Mouse (Mus musculus): ENCODE data around the gene Nutm1. TPM values are rescaled to one million over a fixed set of nuclear protein-coding genes. Genes with fewer than 3 reads are reported as not detected.

Gene Nutm1
- polyA plus RNA-seq, 1 experiment from 2014 or later = not detected

DNA sequence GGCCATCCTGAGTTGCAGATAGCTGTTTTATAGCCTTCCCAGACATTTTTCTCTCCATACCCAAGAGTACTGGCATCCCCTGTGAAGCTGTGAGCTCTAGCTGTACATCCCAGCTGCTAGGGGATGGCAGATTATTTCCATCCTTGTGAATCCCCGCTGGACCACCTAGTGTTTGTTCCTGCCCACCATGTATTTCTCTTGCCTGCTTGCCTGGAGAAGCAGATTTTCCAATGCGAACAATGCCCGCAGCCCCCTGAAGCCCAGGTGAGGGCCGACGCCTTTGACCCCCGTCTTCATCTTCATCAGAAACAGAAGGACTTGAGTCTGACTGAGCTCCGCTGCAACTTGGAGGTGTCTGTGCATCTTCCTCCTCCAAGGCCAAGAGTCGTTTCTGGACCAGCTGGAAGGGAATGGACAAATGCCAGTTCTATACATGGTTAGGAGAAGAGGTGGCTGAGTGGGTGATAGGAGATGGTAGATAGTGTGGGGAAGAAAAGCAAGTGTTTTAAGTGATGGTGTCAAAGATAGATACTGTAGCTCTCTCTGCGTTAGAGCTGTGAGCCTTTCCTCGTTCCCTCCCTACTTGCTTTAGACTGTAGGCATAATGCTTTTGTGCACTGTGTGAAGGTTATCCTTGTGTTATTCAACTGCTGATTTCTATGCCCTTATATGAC lies 9.2 kb downstream of the Nutm1 start:
- Histone ChIP-seq H3K27me3 (ENCODE audit: control insufficient read depth, insufficient read depth, low read length) (no peaks in the 10 kb centered on the region), H3K9ac (replicated peaks; ENCODE audit: low read length) (no peak overlapping the region), H3K4me1 (ENCODE audit: control insufficient read depth, insufficient read depth, low read length) (no peaks in the 10 kb centered on the region), H3K4me2 (ENCODE audit: low read depth, low read length) (no peak overlapping the region), H3K9me3 (replicated peaks; ENCODE audit: control insufficient read depth, low read length) (no peaks in the 10 kb centered on the region), H3K27ac (replicated peaks; ENCODE audit: low read depth, low read length) (no peak overlapping the region), H3K4me3 (ENCODE audit: low read depth, low read length) (no peak overlapping the region), H3K36me3 (replicated peaks; ENCODE audit: control insufficient read depth, insufficient read depth, low read depth, low read length) (no peaks in the 10 kb centered on the region)
- ATAC-seq (replicated peaks; ENCODE audit: insufficient number of reproducible peaks, low FRiP score, low TSS enrichment, low read depth) = no peak
- DNase-seq (ENCODE audit: low spot score) = no peak
- WGBS = 89% methylated on average over 10 of the region's 10 CpGs

DNA sequence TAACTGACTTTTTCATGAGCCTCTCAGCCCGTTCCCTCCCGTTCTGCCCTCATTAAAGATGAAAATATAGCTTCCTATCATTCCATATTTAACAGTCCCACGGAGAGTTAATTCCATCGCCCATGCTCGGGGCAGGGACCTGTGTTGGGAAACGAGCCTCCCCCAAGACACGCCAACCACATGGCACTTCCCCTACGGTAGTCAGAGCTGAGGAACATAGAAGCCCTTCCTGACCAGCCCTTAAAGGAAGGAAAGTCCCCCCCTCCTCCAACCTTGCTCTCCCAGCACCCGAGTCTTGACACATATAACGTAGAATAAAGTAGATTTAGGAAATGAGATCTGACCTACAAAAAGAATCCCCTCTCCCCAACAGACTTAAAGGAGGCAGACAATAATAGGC lies 11.8 kb downstream of the Nutm1 start:
- Histone ChIP-seq H3K9me3 (replicated peaks; ENCODE audit: control insufficient read depth, low read length) (no peaks in the 10 kb centered on the region), H3K4me3 (ENCODE audit: low read depth, low read length) (no peak overlapping the region), H3K4me1 (ENCODE audit: control insufficient read depth, insufficient read depth, low read length) (no peaks in the 10 kb centered on the region), H3K9ac (replicated peaks; ENCODE audit: low read length) (no peak overlapping the region), H3K36me3 (replicated peaks; ENCODE audit: control insufficient read depth, insufficient read depth, low read depth, low read length) (no peaks in the 10 kb centered on the region), H3K27ac (replicated peaks; ENCODE audit: low read depth, low read length) (no peak overlapping the region), H3K4me2 (ENCODE audit: low read depth, low read length) (no peak overlapping the region), H3K27me3 (ENCODE audit: control insufficient read depth, insufficient read depth, low read length) (no peaks in the 10 kb centered on the region)
- WGBS = 86% methylated on average over 10 of the region's 10 CpGs
- ATAC-seq (replicated peaks; ENCODE audit: insufficient number of reproducible peaks, low FRiP score, low TSS enrichment, low read depth) (no peak), DNase-seq (ENCODE audit: low spot score) (no peak)

DNA sequence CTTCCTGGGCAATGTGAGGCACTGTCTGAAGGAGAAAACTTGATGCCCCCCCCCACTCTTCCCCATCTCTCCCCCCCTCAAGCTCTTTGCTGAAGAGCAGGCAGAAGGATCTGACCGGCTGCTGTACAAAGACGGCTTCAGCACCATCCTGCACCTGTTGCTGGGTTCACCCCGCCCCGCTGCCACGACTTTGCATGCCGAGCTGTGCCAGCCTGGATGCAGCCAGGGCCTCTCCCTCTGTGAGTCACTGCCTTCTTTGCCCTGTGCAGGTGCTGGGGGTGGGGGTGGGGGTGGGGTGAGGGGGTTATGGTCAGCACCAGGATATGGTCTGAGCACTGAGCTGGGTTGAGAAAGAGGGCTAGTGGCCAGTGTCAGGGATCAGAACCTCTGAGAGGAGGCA lies 12.9 kb downstream of the Nutm1 start:
- no peak overlapping the region for H3K4me2 ChIP-seq (ENCODE audit: low read depth, low read length)
- no peaks in the 10 kb centered on the region for H3K9me3 ChIP-seq (replicated peaks; ENCODE audit: control insufficient read depth, low read length)
- DNase-seq (ENCODE audit: low spot score) (no peak), ATAC-seq (replicated peaks; ENCODE audit: insufficient number of reproducible peaks, low FRiP score, low TSS enrichment, low read depth) (no peak)
- H3K27me3 ChIP-seq (ENCODE audit: control insufficient read depth, insufficient read depth, low read length) = no peaks in the 10 kb centered on the region
- WGBS = 94% methylated on average over 5 of the region's 6 CpGs
- H3K36me3 ChIP-seq (replicated peaks; ENCODE audit: control insufficient read depth, insufficient read depth, low read depth, low read length) = no peaks in the 10 kb centered on the region
- no peak overlapping the region for H3K9ac ChIP-seq (replicated peaks; ENCODE audit: low read length)
- no peak overlapping the region for H3K27ac ChIP-seq (replicated peaks; ENCODE audit: low read depth, low read length)
- H3K4me3 ChIP-seq (ENCODE audit: low read depth, low read length) = no peak overlapping the region
- H3K4me1 ChIP-seq (ENCODE audit: control insufficient read depth, insufficient read depth, low read length) = no peaks in the 10 kb centered on the region

DNA sequence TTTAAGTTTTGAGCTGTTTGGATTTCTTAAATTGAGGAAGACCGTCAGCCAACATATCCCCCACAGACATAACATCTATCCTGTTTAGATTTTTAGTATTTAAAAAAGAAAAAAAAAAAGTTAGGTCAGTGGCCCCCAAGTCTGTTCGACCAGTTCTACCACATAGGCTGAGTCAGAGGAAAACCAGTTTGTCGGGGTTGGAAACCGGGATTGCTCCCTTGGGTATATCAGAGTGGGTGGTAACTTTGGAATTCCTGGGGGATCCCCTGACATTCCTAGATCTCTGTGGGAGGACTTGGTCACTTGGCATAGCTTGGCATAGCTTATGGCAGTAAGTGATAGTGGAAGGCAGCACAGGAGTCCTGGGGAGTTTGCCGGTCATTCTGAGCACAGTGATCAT lies 13.8 kb downstream of the Nutm1 start:
- Histone ChIP-seq H3K4me2 (ENCODE audit: low read depth, low read length) (no peak overlapping the region), H3K4me1 (ENCODE audit: control insufficient read depth, insufficient read depth, low read length) (no peaks in the 10 kb centered on the region; the same call in 1 of the 2 replicates), H3K36me3 (replicated peaks; ENCODE audit: control insufficient read depth, insufficient read depth, low read depth, low read length) (no peaks in the 10 kb centered on the region), H3K9me3 (replicated peaks; ENCODE audit: control insufficient read depth, low read length) (no peaks in the 10 kb centered on the region), H3K9ac (replicated peaks; ENCODE audit: low read length) (no peak overlapping the region), H3K27me3 (ENCODE audit: control insufficient read depth, insufficient read depth, low read length) (no peaks in the 10 kb centered on the region), H3K27ac (replicated peaks; ENCODE audit: low read depth, low read length) (no peak overlapping the region), H3K4me3 (ENCODE audit: low read depth, low read length) (no peak overlapping the region)
- WGBS = 77% methylated on average over 5 of the region's 5 CpGs
- DNase-seq (ENCODE audit: low spot score) = peak; percentile 6
- ATAC-seq (replicated peaks; ENCODE audit: insufficient number of reproducible peaks, low FRiP score, low TSS enrichment, low read depth) = no peak

DNA sequence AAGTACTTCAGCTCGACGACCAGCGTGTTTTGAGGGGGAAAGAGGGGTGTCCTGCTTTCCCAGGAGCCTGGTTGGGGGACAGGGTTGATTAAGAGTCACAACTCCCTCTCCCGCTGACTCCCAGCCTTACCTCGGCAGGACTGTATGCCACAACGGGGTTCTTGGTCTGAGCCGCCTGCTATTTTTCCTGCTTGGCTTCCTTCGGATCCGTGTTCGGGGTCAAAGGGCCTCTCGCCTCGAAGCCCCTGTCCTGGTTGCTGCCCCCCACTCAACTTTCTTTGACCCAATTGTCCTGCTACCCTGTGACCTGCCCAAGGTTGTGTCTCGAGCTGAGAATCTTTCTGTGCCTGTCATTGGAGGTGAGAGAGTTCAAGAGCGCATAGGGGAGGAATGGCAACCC lies 17.3 kb downstream of the Nutm1 start:
- 75% methylated on average over 14 of the region's 14 CpGs for WGBS
- H3K4me3 ChIP-seq (ENCODE audit: low read depth, low read length) = no peak overlapping the region
- ATAC-seq (replicated peaks; ENCODE audit: insufficient number of reproducible peaks, low FRiP score, low TSS enrichment, low read depth) = no peak
- no peaks in the 10 kb centered on the region for H3K27me3 ChIP-seq (ENCODE audit: control insufficient read depth, insufficient read depth, low read length)
- no peaks in the 10 kb centered on the region for H3K36me3 ChIP-seq (replicated peaks; ENCODE audit: control insufficient read depth, insufficient read depth, low read depth, low read length)
- no peak overlapping the region for H3K9ac ChIP-seq (replicated peaks; ENCODE audit: low read length)
- no peak overlapping the region for H3K27ac ChIP-seq (replicated peaks; ENCODE audit: low read depth, low read length)
- no peaks in the 10 kb centered on the region; the same call in 1 of the 2 replicates for H3K4me1 ChIP-seq (ENCODE audit: control insufficient read depth, insufficient read depth, low read length)
- no peaks in the 10 kb centered on the region for H3K9me3 ChIP-seq (replicated peaks; ENCODE audit: control insufficient read depth, low read length)
- H3K4me2 ChIP-seq (ENCODE audit: low read depth, low read length) = no peak overlapping the region
- DNase-seq (ENCODE audit: low spot score) = no peak

DNA sequence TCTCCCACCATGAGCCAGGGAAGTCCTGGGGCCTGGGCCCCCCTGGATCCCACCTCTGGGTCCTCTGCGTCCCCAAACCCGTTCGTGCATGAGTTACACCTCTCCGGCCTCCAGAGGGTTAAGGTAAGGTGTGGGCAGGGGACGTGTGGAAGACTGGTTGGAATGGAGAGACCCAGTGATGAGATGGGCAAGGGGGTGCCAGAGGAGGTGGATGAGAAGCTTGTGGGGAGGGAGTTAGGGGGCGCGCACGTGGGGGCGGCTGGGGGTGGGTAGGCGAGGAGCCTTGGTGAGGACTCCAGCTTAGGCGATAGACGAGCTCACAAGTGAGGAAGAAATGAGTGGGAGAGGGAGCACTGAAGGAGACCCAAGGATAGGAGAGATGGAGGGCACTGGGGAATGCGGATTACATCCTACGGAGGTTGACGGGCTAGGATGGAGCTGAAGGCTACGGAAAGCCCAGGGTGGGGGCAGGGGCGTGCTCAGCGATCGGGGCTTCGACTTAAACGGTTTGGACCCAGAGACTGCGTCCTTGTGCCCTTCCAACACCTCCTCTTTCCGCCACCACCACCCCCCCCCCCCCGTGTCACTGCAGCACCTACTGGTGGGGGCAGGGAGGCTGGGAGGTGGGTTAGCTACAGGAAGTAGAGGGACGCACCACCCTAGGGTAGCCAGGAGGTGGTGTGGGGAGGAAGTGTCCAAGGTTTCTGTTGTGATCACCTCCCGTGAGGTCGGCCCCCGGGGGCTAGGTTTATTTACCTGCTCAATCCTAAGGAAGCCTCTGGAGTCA lies 19.0 kb downstream of the Nutm1 start:
- H3K4me2 ChIP-seq (ENCODE audit: low read depth, low read length) = peak overlapping the region; percentile 90

DNA sequence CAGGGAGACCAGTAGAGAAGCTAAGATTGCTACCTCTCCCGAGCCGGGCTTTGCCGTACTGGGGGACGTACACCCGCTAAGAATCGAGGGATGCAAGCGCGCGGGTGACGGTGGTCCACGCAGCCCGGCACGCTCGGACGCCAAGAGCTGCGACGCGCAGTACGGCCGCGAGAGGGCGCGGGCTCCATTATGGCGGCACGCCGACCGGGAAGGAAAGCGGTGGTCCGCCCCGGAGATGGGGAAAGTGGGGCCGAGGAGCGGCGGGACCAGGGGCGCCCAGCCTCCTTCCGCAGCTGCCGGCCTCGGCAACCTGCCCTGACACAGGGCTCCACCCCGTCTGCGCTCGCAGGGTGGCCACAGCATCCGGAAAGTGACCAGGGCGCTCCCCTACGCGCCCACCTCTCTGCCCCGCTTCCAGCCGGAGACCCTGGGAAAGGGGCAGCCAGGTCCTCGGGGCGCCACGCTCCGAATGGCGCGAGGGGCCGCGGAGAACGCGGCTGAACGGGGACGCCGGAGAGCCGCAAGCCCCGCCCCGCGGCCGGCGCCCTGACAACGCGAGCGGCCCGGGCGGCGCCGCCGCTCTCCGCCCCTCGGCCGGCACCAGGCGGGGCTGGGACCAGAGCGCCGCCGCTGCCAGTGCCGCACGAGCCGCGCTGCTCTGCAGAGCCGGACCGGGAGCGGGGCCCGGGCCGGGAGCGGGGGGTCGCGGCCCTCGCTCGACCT lies 19.7 kb downstream of the Nutm1 start, which contains the start of gene Lpcat4:
Gene Lpcat4 (plus strand): TSS at position 257 of the 723 bp plus-strand sequence.
- Histone ChIP-seq H3K9me3 (replicated peaks; ENCODE audit: control insufficient read depth, low read length) (no peaks in the 10 kb centered on the region), H3K27ac (replicated peaks; ENCODE audit: low read depth, low read length) (peak within 1 kb of the TSS; percentile 86), H3K9ac (replicated peaks; ENCODE audit: low read length) (peak within 1 kb of the TSS; percentile 87), H3K36me3 (replicated peaks; ENCODE audit: control insufficient read depth, insufficient read depth, low read depth, low read length) (no peaks in the 10 kb centered on the region), H3K4me2 (ENCODE audit: low read depth, low read length) (peak within 1 kb of the TSS; percentile 90), H3K4me3 (ENCODE audit: low read depth, low read length) (peak within 1 kb of the TSS; percentile 69), H3K4me1 (ENCODE audit: control insufficient read depth, insufficient read depth, low read length) (no peaks in the 10 kb centered on the region; the same call in 1 of the 2 replicates), H3K27me3 (ENCODE audit: control insufficient read depth, insufficient read depth, low read length) (no peaks in the 10 kb centered on the region)
- peak; percentile 86 for ATAC-seq (replicated peaks; ENCODE audit: insufficient number of reproducible peaks, low FRiP score, low TSS enrichment, low read depth)
- DNase-seq (ENCODE audit: low spot score) = peak; percentile 94
- under 1% methylated on average over 62 of the region's 94 CpGs for WGBS

More for the DNA sequence above, 19.0 kb downstream of the Nutm1 start:
- ATAC-seq (replicated peaks; ENCODE audit: insufficient number of reproducible peaks, low FRiP score, low TSS enrichment, low read depth) (peak; percentile 64), DNase-seq (ENCODE audit: low spot score) (peak; percentile 50)
- under 1% methylated on average over 25 of the region's 28 CpGs for WGBS
- Histone ChIP-seq H3K36me3 (replicated peaks; ENCODE audit: control insufficient read depth, insufficient read depth, low read depth, low read length) (no peaks in the 10 kb centered on the region), H3K27ac (replicated peaks; ENCODE audit: low read depth, low read length) (peak overlapping the region; percentile 86), H3K9ac (replicated peaks; ENCODE audit: low read length) (peak overlapping the region; percentile 87), H3K4me3 (ENCODE audit: low read depth, low read length) (peak overlapping the region; percentile 69), H3K9me3 (replicated peaks; ENCODE audit: control insufficient read depth, low read length) (no peaks in the 10 kb centered on the region), H3K27me3 (ENCODE audit: control insufficient read depth, insufficient read depth, low read length) (no peaks in the 10 kb centered on the region), H3K4me1 (ENCODE audit: control insufficient read depth, insufficient read depth, low read length) (no peaks in the 10 kb centered on the region; the same call in 1 of the 2 replicates)

Data from embryonic facial prominence, embryonic 11.5 days (tissue).